Mouse (Mus musculus): ENCODE data around the gene Hectd2. TPM values are rescaled to one million over a fixed set of nuclear protein-coding genes. Genes with fewer than 3 reads are reported as not detected.

The Hectd2 gene
- polyA plus RNA-seq, 1 experiment from 2014 or later, result 4.3 TPM

DNA sequence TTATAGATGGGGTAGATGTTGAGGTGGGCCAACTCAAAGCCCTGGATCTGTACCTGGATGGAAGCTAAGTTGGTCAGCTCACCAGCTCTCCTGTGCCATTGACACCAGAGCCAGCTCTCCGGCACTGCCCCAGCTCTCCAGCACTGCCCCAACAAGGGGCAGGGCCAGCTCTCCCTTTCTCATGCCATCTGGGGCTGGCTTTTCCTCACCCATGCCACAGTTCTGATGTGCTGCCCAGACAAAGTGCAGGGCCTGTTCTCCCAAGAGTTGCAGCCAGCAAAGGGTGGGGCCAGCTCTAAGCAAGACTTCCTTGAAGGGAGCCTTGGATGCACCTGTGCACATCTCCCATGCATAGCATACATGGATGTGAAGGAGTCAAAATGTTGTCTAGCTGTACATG is 71.5 kb downstream of the Hectd2 start:
- DNase-seq (ENCODE audit: low spot score) (no peak), ATAC-seq (ENCODE audit: low read depth) (no peak)
- no peak overlapping the region for H3K4me3 ChIP-seq (ENCODE audit: low read depth, low read length)
- no peaks in the 10 kb centered on the region for H3K27me3 ChIP-seq (replicated peaks; ENCODE audit: control insufficient read depth, insufficient read depth, low read length)
- no peak overlapping the region for H3K27ac ChIP-seq (replicated peaks; ENCODE audit: low read depth, low read length)
- 100% methylated on average over 1 of the region's 1 CpGs for WGBS
- no peaks in the 10 kb centered on the region for H3K9me3 ChIP-seq (ENCODE audit: control insufficient read depth, low read length)
- H3K4me1 ChIP-seq (ENCODE audit: control insufficient read depth, insufficient read depth, low read length), result no peaks in the 10 kb centered on the region
- H3K9ac ChIP-seq (ENCODE audit: low read depth, low read length), result no peak overlapping the region
- no peak overlapping the region for H3K4me2 ChIP-seq (ENCODE audit: low read depth, low read length)
- no peaks in the 10 kb centered on the region for H3K36me3 ChIP-seq (ENCODE audit: control insufficient read depth, insufficient read depth, low read length)

DNA sequence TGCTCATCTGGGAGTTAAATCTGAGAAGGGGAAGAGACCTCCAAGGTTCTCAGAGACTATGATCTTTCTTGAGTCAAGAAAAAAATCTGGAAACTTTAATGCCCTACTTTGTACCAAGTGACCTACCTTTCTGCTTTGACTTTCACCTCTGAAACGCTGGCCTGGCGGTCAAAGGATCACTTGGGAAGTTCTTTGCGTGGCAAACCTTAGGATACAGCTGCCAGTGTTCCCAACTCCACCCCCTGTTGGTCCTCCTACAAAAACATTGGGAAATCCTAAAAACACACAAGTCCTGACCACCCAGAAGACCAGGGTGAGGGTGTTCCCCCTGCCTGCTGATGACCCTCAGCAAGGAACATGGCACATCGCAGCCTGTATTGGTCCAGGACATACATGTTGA is 72.4 kb downstream of the Hectd2 start:
- Histone ChIP-seq H3K9ac (ENCODE audit: low read depth, low read length) (no peak overlapping the region), H3K27me3 (replicated peaks; ENCODE audit: control insufficient read depth, insufficient read depth, low read length) (no peaks in the 10 kb centered on the region), H3K4me1 (ENCODE audit: control insufficient read depth, insufficient read depth, low read length) (no peaks in the 10 kb centered on the region), H3K4me3 (ENCODE audit: low read depth, low read length) (no peak overlapping the region), H3K27ac (replicated peaks; ENCODE audit: low read depth, low read length) (no peak overlapping the region), H3K9me3 (ENCODE audit: control insufficient read depth, low read length) (no peaks in the 10 kb centered on the region), H3K4me2 (ENCODE audit: low read depth, low read length) (no peak overlapping the region), H3K36me3 (ENCODE audit: control insufficient read depth, insufficient read depth, low read length) (no peaks in the 10 kb centered on the region)
- ATAC-seq (ENCODE audit: low read depth) (no peak), DNase-seq (ENCODE audit: low spot score) (no peak)
- 84% methylated on average over 4 of the region's 4 CpGs for WGBS

DNA sequence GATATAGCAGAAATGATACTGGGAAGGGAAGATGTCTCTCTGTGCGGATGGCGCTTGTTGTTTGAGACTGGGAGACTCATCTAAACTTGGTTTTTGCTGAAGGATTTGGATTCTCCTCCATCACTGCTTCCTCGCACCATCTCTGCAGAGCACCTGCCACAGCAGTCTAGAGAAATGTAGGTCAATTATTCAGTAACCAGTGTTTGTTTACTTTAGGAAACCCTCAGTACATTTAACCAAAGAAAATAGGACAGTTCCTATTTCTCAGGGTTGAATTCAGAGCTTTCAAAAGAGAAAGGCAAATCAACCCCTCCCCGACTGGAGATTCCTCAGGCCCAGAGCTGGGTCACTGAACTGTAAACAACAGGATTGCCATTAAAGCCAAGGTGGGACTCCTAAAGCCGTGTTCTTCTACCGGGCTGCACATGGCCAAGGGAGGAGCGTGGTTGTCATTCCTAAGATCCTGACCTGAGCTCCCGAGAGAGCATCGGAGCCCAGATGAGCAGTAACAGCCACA is 75.0 kb downstream of the Hectd2 start:
- no peaks in the 10 kb centered on the region for H3K36me3 ChIP-seq (ENCODE audit: control insufficient read depth, insufficient read depth, low read length)
- WGBS, result 79% methylated on average over 9 of the region's 9 CpGs
- DNase-seq (ENCODE audit: low spot score) (no peak), ATAC-seq (ENCODE audit: low read depth) (no peak)
- no peak overlapping the region for H3K4me3 ChIP-seq (ENCODE audit: low read depth, low read length)
- no peaks in the 10 kb centered on the region for H3K4me1 ChIP-seq (ENCODE audit: control insufficient read depth, insufficient read depth, low read length)
- H3K4me2 ChIP-seq (ENCODE audit: low read depth, low read length), result no peak overlapping the region
- H3K9ac ChIP-seq (ENCODE audit: low read depth, low read length), result no peak overlapping the region
- no peaks in the 10 kb centered on the region for H3K27me3 ChIP-seq (replicated peaks; ENCODE audit: control insufficient read depth, insufficient read depth, low read length)
- H3K27ac ChIP-seq (replicated peaks; ENCODE audit: low read depth, low read length), result no peak overlapping the region
- no peaks in the 10 kb centered on the region for H3K9me3 ChIP-seq (ENCODE audit: control insufficient read depth, low read length)

DNA sequence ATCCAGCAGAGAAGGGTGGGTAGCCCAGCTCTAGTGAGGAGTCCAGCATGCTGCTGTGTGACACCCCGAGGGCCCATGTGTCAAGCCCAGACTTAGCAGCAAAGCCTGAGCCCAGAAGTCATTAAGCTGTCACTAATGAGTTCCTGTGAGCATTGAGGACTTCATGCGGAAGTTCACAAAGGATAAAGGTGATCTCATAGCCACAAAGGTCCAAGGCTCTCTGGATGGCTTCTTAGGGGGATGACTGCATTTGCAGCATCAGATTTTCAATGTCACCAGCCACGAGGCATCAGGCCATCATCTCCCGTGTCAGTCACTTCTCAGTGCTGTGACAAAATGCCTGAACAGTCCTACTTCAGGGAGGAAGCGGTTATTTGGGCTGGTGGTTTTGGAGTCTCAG is 75.9 kb downstream of the Hectd2 start:
- ATAC-seq (ENCODE audit: low read depth), result peak; percentile 33; the same call in 1 of the 2 replicates
- no peaks in the 10 kb centered on the region for H3K9me3 ChIP-seq (ENCODE audit: control insufficient read depth, low read length)
- DNase-seq (ENCODE audit: low spot score), result no peak
- H3K9ac ChIP-seq (ENCODE audit: low read depth, low read length), result no peak overlapping the region
- no peaks in the 10 kb centered on the region for H3K36me3 ChIP-seq (ENCODE audit: control insufficient read depth, insufficient read depth, low read length)
- no peak overlapping the region for H3K4me3 ChIP-seq (ENCODE audit: low read depth, low read length)
- H3K27me3 ChIP-seq (replicated peaks; ENCODE audit: control insufficient read depth, insufficient read depth, low read length), result no peaks in the 10 kb centered on the region
- no peak overlapping the region for H3K4me2 ChIP-seq (ENCODE audit: low read depth, low read length)
- H3K27ac ChIP-seq (replicated peaks; ENCODE audit: low read depth, low read length), result no peak overlapping the region
- 83% methylated on average over 5 of the region's 5 CpGs for WGBS
- H3K4me1 ChIP-seq (ENCODE audit: control insufficient read depth, insufficient read depth, low read length), result no peaks in the 10 kb centered on the region

DNA sequence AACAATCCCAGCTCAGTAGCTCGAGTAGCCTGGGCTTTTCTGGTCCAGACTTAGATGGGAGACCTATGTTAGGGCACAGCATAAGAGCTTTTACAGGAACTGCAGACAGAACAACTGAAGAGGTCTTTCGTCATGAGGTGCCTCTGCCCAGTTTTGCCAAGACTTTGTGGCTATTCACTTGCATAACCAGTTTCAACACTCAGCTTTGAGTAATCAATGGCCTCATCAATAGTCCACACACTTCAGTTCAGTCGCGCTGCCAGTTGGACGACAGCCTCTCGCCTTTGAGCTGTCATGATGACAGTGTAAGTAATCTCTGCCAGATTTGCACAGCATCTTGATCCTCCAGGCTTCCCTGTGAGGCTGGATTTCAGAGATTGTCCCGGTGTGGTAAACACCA is 80.3 kb downstream of the Hectd2 start:
- Histone ChIP-seq H3K9me3 (ENCODE audit: control insufficient read depth, low read length) (no peaks in the 10 kb centered on the region), H3K36me3 (ENCODE audit: control insufficient read depth, insufficient read depth, low read length) (no peaks in the 10 kb centered on the region), H3K9ac (ENCODE audit: low read depth, low read length) (no peak overlapping the region), H3K4me2 (ENCODE audit: low read depth, low read length) (no peak overlapping the region), H3K27me3 (replicated peaks; ENCODE audit: control insufficient read depth, insufficient read depth, low read length) (no peaks in the 10 kb centered on the region), H3K4me3 (ENCODE audit: low read depth, low read length) (no peak overlapping the region), H3K4me1 (ENCODE audit: control insufficient read depth, insufficient read depth, low read length) (no peaks in the 10 kb centered on the region), H3K27ac (replicated peaks; ENCODE audit: low read depth, low read length) (no peak overlapping the region)
- ATAC-seq (ENCODE audit: low read depth) (no peak), DNase-seq (ENCODE audit: low spot score) (no peak)
- 82% methylated on average over 7 of the region's 7 CpGs for WGBS

DNA sequence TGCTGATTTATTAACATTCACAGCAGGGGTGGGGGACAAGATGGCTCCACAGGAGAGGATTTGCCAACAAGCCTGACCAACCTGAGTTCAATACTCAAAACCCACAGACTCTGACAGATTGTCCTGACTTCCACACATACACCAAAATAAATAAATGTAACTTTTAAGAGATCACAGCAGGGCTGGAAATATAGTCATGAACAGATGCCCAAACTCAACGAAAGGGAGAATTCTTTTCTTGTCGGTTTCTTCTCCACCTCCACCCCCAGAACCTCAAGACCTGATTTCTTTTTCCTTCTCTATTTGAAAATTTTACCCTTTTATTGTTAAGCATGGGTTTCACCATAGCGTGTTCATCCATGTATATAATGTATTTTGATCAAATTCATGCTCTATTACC is 82.8 kb downstream of the Hectd2 start:
- DNase-seq (ENCODE audit: low spot score) (no peak), ATAC-seq (ENCODE audit: low read depth) (no peak)
- 84% methylated on average over 3 of the region's 3 CpGs for WGBS
- H3K36me3 ChIP-seq (ENCODE audit: control insufficient read depth, insufficient read depth, low read length), result no peaks in the 10 kb centered on the region
- H3K27ac ChIP-seq (replicated peaks; ENCODE audit: low read depth, low read length), result no peak overlapping the region
- peaks cover 2% of the 10 kb centered on the region for H3K9me3 ChIP-seq (ENCODE audit: control insufficient read depth, low read length)
- no peak overlapping the region for H3K9ac ChIP-seq (ENCODE audit: low read depth, low read length)
- no peak overlapping the region for H3K4me2 ChIP-seq (ENCODE audit: low read depth, low read length)
- no peaks in the 10 kb centered on the region for H3K27me3 ChIP-seq (replicated peaks; ENCODE audit: control insufficient read depth, insufficient read depth, low read length)
- no peak overlapping the region for H3K4me3 ChIP-seq (ENCODE audit: low read depth, low read length)
- H3K4me1 ChIP-seq (ENCODE audit: control insufficient read depth, insufficient read depth, low read length), result 0 out of 2 replicates have a peak, but pooled peaks cover 3% of the 10 kb centered on the region

DNA sequence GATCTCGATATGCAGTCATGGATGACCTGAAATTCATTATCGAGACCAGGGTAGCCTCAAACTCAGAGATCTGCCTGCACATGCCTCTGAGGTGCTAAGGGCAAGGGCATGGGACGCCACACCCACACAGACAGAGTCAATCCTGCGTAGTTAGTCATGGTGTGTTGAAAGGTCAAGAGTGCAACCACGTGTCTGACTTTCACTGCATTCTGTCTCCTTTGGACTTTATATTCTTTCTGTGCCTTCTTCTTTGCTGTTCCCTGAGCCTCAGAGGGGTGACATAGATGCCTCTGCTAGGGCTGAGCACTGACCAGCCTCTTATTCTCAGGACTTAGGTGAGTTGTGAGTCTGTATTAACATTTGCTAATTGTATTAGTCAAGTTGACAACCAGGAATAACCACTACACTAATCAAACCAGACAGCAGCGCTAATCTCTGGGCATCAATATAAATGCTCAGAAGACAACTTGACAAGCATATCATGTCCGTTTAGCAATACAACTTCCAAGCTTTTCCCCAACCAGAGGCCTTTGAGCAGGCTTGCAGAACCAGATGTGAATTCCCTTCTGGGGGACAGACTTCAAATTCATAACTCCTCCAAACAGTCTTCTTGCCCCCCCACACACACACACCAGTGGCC is 83.6 kb downstream of the Hectd2 start:
- WGBS, result 68% methylated on average over 7 of the region's 7 CpGs
- Histone ChIP-seq H3K9ac (ENCODE audit: low read depth, low read length) (no peak overlapping the region), H3K4me3 (ENCODE audit: low read depth, low read length) (no peak overlapping the region), H3K27me3 (replicated peaks; ENCODE audit: control insufficient read depth, insufficient read depth, low read length) (no peaks in the 10 kb centered on the region), H3K4me1 (ENCODE audit: control insufficient read depth, insufficient read depth, low read length) (0 out of 2 replicates have a peak, but pooled peaks cover 3% of the 10 kb centered on the region), H3K9me3 (ENCODE audit: control insufficient read depth, low read length) (peaks cover 9% of the 10 kb centered on the region), H3K27ac (replicated peaks; ENCODE audit: low read depth, low read length) (no peak overlapping the region), H3K36me3 (ENCODE audit: control insufficient read depth, insufficient read depth, low read length) (no peaks in the 10 kb centered on the region), H3K4me2 (ENCODE audit: low read depth, low read length) (no peak overlapping the region)
- ATAC-seq (ENCODE audit: low read depth) (no peak), DNase-seq (ENCODE audit: low spot score) (no peak)

DNA sequence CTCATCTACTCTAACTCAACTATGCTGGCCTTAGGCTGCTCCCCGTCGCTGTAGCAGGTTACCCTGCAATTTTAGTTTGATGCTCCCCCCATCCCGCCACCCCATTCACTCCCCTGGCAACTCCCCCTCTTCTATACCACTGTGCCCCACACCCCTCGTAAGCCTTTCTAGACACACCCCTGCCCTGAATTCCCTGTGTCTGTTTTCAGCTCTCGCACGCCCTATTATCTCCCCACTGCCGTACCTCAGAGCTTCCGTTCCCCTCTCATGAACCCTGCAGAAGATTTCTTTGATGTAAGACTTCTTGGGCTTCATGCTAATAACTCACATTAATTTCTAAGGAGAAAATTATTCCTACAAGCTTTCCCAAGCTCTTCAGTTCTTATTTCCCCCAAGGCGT is 84.6 kb downstream of the Hectd2 start:
- no peaks in the 10 kb centered on the region for H3K36me3 ChIP-seq (ENCODE audit: control insufficient read depth, insufficient read depth, low read length)
- no peak overlapping the region for H3K27ac ChIP-seq (replicated peaks; ENCODE audit: low read depth, low read length)
- no peak for ATAC-seq (ENCODE audit: low read depth)
- 78% methylated on average over 9 of the region's 9 CpGs for WGBS
- H3K27me3 ChIP-seq (replicated peaks; ENCODE audit: control insufficient read depth, insufficient read depth, low read length), result no peaks in the 10 kb centered on the region
- H3K9me3 ChIP-seq (ENCODE audit: control insufficient read depth, low read length), result peaks cover 9% of the 10 kb centered on the region
- H3K4me2 ChIP-seq (ENCODE audit: low read depth, low read length), result no peak overlapping the region
- 0 out of 2 replicates have a peak, but pooled peaks cover 3% of the 10 kb centered on the region for H3K4me1 ChIP-seq (ENCODE audit: control insufficient read depth, insufficient read depth, low read length)
- H3K9ac ChIP-seq (ENCODE audit: low read depth, low read length), result no peak overlapping the region
- DNase-seq (ENCODE audit: low spot score), result no peak
- H3K4me3 ChIP-seq (ENCODE audit: low read depth, low read length), result no peak overlapping the region

DNA sequence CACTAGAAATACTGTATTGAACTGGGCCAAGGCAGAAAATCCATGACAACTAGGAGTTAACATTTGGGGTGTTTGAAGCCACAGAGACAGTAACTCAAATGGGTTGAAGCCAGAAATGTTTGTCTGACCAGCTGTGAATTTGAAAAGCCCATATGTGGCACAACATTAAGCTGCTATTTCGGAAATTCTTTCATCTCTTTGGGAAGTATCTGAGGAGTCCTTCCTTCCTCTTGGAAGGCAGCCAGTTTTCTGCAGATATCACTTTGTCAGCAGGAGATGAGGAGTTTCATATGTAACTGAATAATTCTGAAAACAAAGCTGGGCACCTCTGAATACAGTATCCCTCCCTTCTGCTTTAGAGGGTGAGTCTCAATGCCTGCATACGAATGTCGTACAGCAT is 86.7 kb downstream of the Hectd2 start:
- WGBS, result 61% methylated on average over 3 of the region's 3 CpGs
- H3K4me1 ChIP-seq (ENCODE audit: control insufficient read depth, insufficient read depth, low read length), result peaks cover 3% of the 10 kb centered on the region; the same call in 1 of the 2 replicates
- H3K4me2 ChIP-seq (ENCODE audit: low read depth, low read length), result no peak overlapping the region
- peak; percentile 32 for DNase-seq (ENCODE audit: low spot score)
- no peak overlapping the region for H3K27ac ChIP-seq (replicated peaks; ENCODE audit: low read depth, low read length)
- H3K4me3 ChIP-seq (ENCODE audit: low read depth, low read length), result no peak overlapping the region
- no peaks in the 10 kb centered on the region for H3K36me3 ChIP-seq (ENCODE audit: control insufficient read depth, insufficient read depth, low read length)
- no peaks in the 10 kb centered on the region for H3K27me3 ChIP-seq (replicated peaks; ENCODE audit: control insufficient read depth, insufficient read depth, low read length)
- peaks cover 9% of the 10 kb centered on the region for H3K9me3 ChIP-seq (ENCODE audit: control insufficient read depth, low read length)
- ATAC-seq (ENCODE audit: low read depth), result no peak
- H3K9ac ChIP-seq (ENCODE audit: low read depth, low read length), result no peak overlapping the region

Measured in embryonic facial prominence, embryonic 14.5 days (tissue).